Mouse (Mus musculus): Measurements from ENCODE around the gene Pfpl.

Pfpl gene

GRCm38 (mm10) chr19:12464674-12465073 is 37.0 kb downstream of the Pfpl start:
- DNase-seq (ENCODE audit: low spot score in 2 of 2), result no peak

GRCm38 (mm10) chr19:12465530-12466144 is 37.9 kb downstream of the Pfpl start:
- DNase-seq (ENCODE audit: low spot score in 2 of 2), result no peak

- DNase-seq (ENCODE audit: low spot score in 2 of 2), result peak; percentile 23 to 43
Measured at GRCm38 (mm10) chr19:12466204-12466603, 38.5 kb downstream of the Pfpl start.

GRCm38 (mm10) chr19:12467436-12467835 is 39.7 kb downstream of the Pfpl start:
- DNase-seq (ENCODE audit: low spot score in 2 of 2), result peak in 1 of 2 experiments; percentile 34

- DNase-seq (ENCODE audit: low spot score in 2 of 2), result no peak
Measured at GRCm38 (mm10) chr19:12471866-12472265, 44.2 kb downstream of the Pfpl start.

GRCm38 (mm10) chr19:12472381-12472976 is 44.8 kb downstream of the Pfpl start:
- no peak for DNase-seq (ENCODE audit: low spot score in 2 of 2)

GRCm38 (mm10) chr19:12473201-12473641 is 45.5 kb downstream of the Pfpl start:
- no peak for DNase-seq (ENCODE audit: low spot score in 2 of 2)

- no peak for DNase-seq (ENCODE audit: low spot score in 2 of 2)
Measured at GRCm38 (mm10) chr19:12473951-12474350, 46.2 kb downstream of the Pfpl start.

- no peak for DNase-seq (ENCODE audit: low spot score in 2 of 2)
Measured at GRCm38 (mm10) chr19:12475380-12476250, 47.9 kb downstream of the Pfpl start.

GRCm38 (mm10) chr19:12476721-12477270 is 49.1 kb downstream of the Pfpl start:
- no peak for DNase-seq (ENCODE audit: low spot score in 2 of 2)

GRCm38 (mm10) chr19:12478369-12478768 is 50.7 kb downstream of the Pfpl start:
- no peak for DNase-seq (ENCODE audit: low spot score in 2 of 2)

All from spleen, postnatal 14 days (tissue).